Mouse (Mus musculus): ENCODE measurements around the gene Umodl1. TPM values are rescaled to one million over a fixed set of nuclear protein-coding genes. Genes with fewer than 3 reads are reported as not detected.

Gene Umodl1
- polyA plus RNA-seq, 1 experiment = not detected

- H3K36me3 ChIP-seq (ENCODE audit: control insufficient read depth, insufficient read depth) = no peaks in the 10 kb centered on the region
- peaks cover 3% of the 10 kb centered on the region for H3K27me3 ChIP-seq (ENCODE audit: control insufficient read depth, insufficient read depth, insufficient read length)
- no peak overlapping the region for H3ac ChIP-seq (ENCODE audit: control insufficient read depth, insufficient read length, low read depth)
- no peak for TF ChIP-seq FOSL1 (IDR thresholded peaks at IDR 0.05; ENCODE audit: insufficient read depth, low read length, poor library complexity, severe bottlenecking)
- H3K79me3 ChIP-seq (ENCODE audit: low read depth) = no peaks in the 10 kb centered on the region
- no peak overlapping the region for H3K4me3 ChIP-seq (ENCODE audit: insufficient read depth, poor library complexity, severe bottlenecking)
- no peaks in the 10 kb centered on the region for H3K79me2 ChIP-seq (ENCODE audit: control insufficient read depth, insufficient read depth)
Measured at GRCm38 (mm10) chr17:30950780-30951179, 3.7 kb upstream of the Umodl1 start.

- H3ac ChIP-seq (ENCODE audit: control insufficient read depth, insufficient read length, low read depth) = no peak overlapping the region
- TF ChIP-seq MYOG (IDR thresholded peaks at IDR 0.05; ENCODE audit: control insufficient read depth, extremely low read depth, insufficient read length) (no peak), FOSL1 (IDR thresholded peaks at IDR 0.05; ENCODE audit: insufficient read depth, low read length, poor library complexity, severe bottlenecking) (no peak), MYOD1 (IDR thresholded peaks at IDR 0.05; ENCODE audit: control insufficient read depth, insufficient read length, low read depth) (no peak), USF1 (IDR thresholded peaks at IDR 0.05; ENCODE audit: low read depth) (no peak)
- H3K27me3 ChIP-seq (ENCODE audit: control insufficient read depth, insufficient read depth, insufficient read length) = peaks cover 3% of the 10 kb centered on the region
- H3K4me3 ChIP-seq (ENCODE audit: insufficient read depth, poor library complexity, severe bottlenecking) = no peak overlapping the region
- no peaks in the 10 kb centered on the region for H3K36me3 ChIP-seq (ENCODE audit: control insufficient read depth, insufficient read depth)
- no peaks in the 10 kb centered on the region for H3K79me2 ChIP-seq (ENCODE audit: control insufficient read depth, insufficient read depth)
- no peaks in the 10 kb centered on the region for H3K79me3 ChIP-seq (ENCODE audit: low read depth)
Measured at GRCm38 (mm10) chr17:30951600-30951999, 2.8 kb upstream of the Umodl1 start.

- H3K36me3 ChIP-seq (ENCODE audit: control insufficient read depth, insufficient read depth) = no peaks in the 10 kb centered on the region
- H3K27me3 ChIP-seq (ENCODE audit: control insufficient read depth, insufficient read depth, insufficient read length) = no peaks in the 10 kb centered on the region
- H3K79me3 ChIP-seq (ENCODE audit: low read depth) = no peaks in the 10 kb centered on the region
- no peak overlapping the region for H3ac ChIP-seq (ENCODE audit: control insufficient read depth, insufficient read length, low read depth)
- no peaks in the 10 kb centered on the region for H3K79me2 ChIP-seq (ENCODE audit: control insufficient read depth, insufficient read depth)
- H3K4me3 ChIP-seq (ENCODE audit: insufficient read depth, poor library complexity, severe bottlenecking) = no peak overlapping the region
- no peak for TF ChIP-seq CTCF (IDR thresholded peaks at IDR 0.05; ENCODE audit: control insufficient read depth, insufficient read depth, insufficient read length)
- TF ChIP-seq USF1 (IDR thresholded peaks at IDR 0.05; ENCODE audit: low read depth) = no peak
- TF ChIP-seq CEBPB (IDR thresholded peaks at IDR 0.05; ENCODE audit: low read depth) = no peak
- TF ChIP-seq MAX (IDR thresholded peaks at IDR 0.05) = no peak
- TF ChIP-seq MYOG (IDR thresholded peaks at IDR 0.05; ENCODE audit: control insufficient read depth, extremely low read depth, insufficient read length) = no peak
- TF ChIP-seq FOSL1 (IDR thresholded peaks at IDR 0.05; ENCODE audit: insufficient read depth, low read length, poor library complexity, severe bottlenecking) = no peak
- no peak for TF ChIP-seq MYOD1 (IDR thresholded peaks at IDR 0.05; ENCODE audit: control insufficient read depth, insufficient read length, low read depth)
Measured at GRCm38 (mm10) chr17:30961936-30962592, 7.6 kb downstream of the Umodl1 start.

GRCm38 (mm10) chr17:30962880-30963279, 8.4 kb downstream of the Umodl1 start:
- Histone ChIP-seq H3K79me3 (ENCODE audit: low read depth) (no peaks in the 10 kb centered on the region), H3ac (ENCODE audit: control insufficient read depth, insufficient read length, low read depth) (no peak overlapping the region), H3K4me3 (ENCODE audit: insufficient read depth, poor library complexity, severe bottlenecking) (no peak overlapping the region), H3K36me3 (ENCODE audit: control insufficient read depth, insufficient read depth) (no peaks in the 10 kb centered on the region), H3K27me3 (ENCODE audit: control insufficient read depth, insufficient read depth, insufficient read length) (no peaks in the 10 kb centered on the region), H3K79me2 (ENCODE audit: control insufficient read depth, insufficient read depth) (no peaks in the 10 kb centered on the region)
- TF ChIP-seq FOSL1 (IDR thresholded peaks at IDR 0.05; ENCODE audit: insufficient read depth, low read length, poor library complexity, severe bottlenecking) (no peak), MYOD1 (IDR thresholded peaks at IDR 0.05; ENCODE audit: control insufficient read depth, insufficient read length, low read depth) (no peak), MAX (IDR thresholded peaks at IDR 0.05) (no peak), CEBPB (IDR thresholded peaks at IDR 0.05; ENCODE audit: low read depth) (no peak), MYOG (IDR thresholded peaks at IDR 0.05; ENCODE audit: control insufficient read depth, extremely low read depth, insufficient read length) (no peak), USF1 (IDR thresholded peaks at IDR 0.05; ENCODE audit: low read depth) (no peak), CTCF (IDR thresholded peaks at IDR 0.05; ENCODE audit: control insufficient read depth, insufficient read depth, insufficient read length) (no peak)

DNA sequence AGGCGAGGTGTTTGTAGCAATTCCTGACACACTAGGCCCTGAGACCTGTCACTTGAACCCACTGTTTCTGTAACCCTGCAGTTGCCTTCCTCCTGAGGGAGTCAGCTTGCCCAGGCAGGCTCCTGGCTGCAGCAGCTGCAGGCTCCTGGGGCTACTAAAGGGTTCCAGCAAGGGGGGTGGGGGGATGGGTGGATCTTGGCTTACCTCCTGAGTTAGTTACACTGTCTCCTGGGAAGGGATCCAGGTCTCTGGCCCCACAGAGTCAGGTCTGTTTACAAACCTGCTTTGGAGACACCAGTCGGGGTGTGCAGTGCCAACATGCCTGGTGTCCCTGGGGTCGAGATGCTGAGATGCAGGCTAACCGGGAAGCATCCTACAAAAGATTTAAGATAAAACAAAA, 15.5 kb downstream of the Umodl1 start:
- H3K4me3 ChIP-seq (ENCODE audit: insufficient read depth, poor library complexity, severe bottlenecking) = no peak overlapping the region
- TF ChIP-seq FOSL1 (IDR thresholded peaks at IDR 0.05; ENCODE audit: insufficient read depth, low read length, poor library complexity, severe bottlenecking) = no peak
- no peak for TF ChIP-seq CTCF (IDR thresholded peaks at IDR 0.05; ENCODE audit: control insufficient read depth, insufficient read depth, insufficient read length)
- TF ChIP-seq CEBPB (IDR thresholded peaks at IDR 0.05; ENCODE audit: low read depth) = no peak
- H3ac ChIP-seq (ENCODE audit: control insufficient read depth, insufficient read length, low read depth) = no peak overlapping the region
- no peaks in the 10 kb centered on the region for H3K79me3 ChIP-seq (ENCODE audit: low read depth)
- H3K27me3 ChIP-seq (ENCODE audit: control insufficient read depth, insufficient read depth, insufficient read length) = no peaks in the 10 kb centered on the region
- H3K36me3 ChIP-seq (ENCODE audit: control insufficient read depth, insufficient read depth) = no peaks in the 10 kb centered on the region
- no peaks in the 10 kb centered on the region for H3K79me2 ChIP-seq (ENCODE audit: control insufficient read depth, insufficient read depth)

DNA sequence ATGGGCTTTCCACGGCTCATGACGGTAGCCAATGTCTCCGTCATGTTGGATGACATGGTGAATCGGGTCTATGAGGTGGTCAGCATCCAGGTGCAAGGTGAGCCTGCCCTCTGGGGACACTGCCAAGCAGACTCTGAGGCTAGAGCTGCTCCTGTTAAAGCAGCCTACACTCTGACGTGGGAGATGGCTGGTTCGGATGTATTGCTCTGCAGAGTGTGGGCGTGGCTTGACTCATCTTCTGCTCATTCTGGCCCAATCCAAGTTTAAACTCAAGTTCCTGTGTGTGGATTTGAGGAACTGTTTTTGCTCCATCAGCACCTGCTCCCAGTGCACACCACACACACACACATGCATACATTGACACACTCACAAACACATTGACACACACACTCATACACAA, 17.4 kb downstream of the Umodl1 start:
- Histone ChIP-seq H3K27me3 (ENCODE audit: control insufficient read depth, insufficient read depth, insufficient read length) (no peaks in the 10 kb centered on the region), H3ac (ENCODE audit: control insufficient read depth, insufficient read length, low read depth) (no peak overlapping the region), H3K79me2 (ENCODE audit: control insufficient read depth, insufficient read depth) (no peaks in the 10 kb centered on the region), H3K79me3 (ENCODE audit: low read depth) (no peaks in the 10 kb centered on the region), H3K4me3 (ENCODE audit: insufficient read depth, poor library complexity, severe bottlenecking) (no peak overlapping the region), H3K36me3 (ENCODE audit: control insufficient read depth, insufficient read depth) (no peaks in the 10 kb centered on the region)
- no peak for TF ChIP-seq CEBPB (IDR thresholded peaks at IDR 0.05; ENCODE audit: low read depth)
- TF ChIP-seq USF1 (IDR thresholded peaks at IDR 0.05; ENCODE audit: low read depth) = no peak
- no peak for TF ChIP-seq MYOD1 (IDR thresholded peaks at IDR 0.05; ENCODE audit: control insufficient read depth, insufficient read length, low read depth)
- no peak for TF ChIP-seq MAX (IDR thresholded peaks at IDR 0.05)
- no peak for TF ChIP-seq MYOG (IDR thresholded peaks at IDR 0.05; ENCODE audit: control insufficient read depth, extremely low read depth, insufficient read length)
- TF ChIP-seq CTCF (IDR thresholded peaks at IDR 0.05; ENCODE audit: control insufficient read depth, insufficient read depth, insufficient read length) = no peak
- no peak for TF ChIP-seq FOSL1 (IDR thresholded peaks at IDR 0.05; ENCODE audit: insufficient read depth, low read length, poor library complexity, severe bottlenecking)

Data from C2C12 (cell line).